Mouse (Mus musculus): ENCODE data around the gene Traf3. TPM values are rescaled to one million over a fixed set of nuclear protein-coding genes. Genes with fewer than 3 reads are reported as not detected.

Traf3 gene
- polyA plus RNA-seq, 1 experiment from 2014 or later = 10.6 TPM

DNA sequence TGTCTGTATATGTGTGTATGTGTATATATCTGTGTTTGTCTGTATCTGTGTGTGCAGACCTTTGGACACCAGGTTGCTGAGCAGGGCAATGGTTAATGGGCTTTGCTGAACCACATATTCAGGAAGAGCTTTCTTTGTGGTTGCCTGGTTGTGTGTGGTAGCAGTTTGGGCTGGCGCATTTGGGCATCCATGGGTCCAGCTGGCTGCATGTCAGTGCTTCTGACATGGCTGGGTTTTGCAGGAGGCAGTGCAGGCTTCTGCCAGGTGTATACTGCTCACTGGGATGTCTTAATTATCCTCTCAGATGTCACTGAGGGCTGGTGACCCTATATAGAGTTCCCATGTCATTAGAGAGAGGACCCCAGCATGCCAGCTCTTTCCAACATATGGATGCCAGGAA, 10.4 kb upstream of the Traf3 start:
- H3K9ac ChIP-seq = no peak overlapping the region
- H3K4me3 ChIP-seq (replicated peaks) = no peak overlapping the region
- no peak overlapping the region for H3K27ac ChIP-seq (replicated peaks)
- no peaks in the 10 kb centered on the region for H3K27me3 ChIP-seq
- no peaks in the 10 kb centered on the region for H3K36me3 ChIP-seq
- H3K9me3 ChIP-seq (replicated peaks) = no peaks in the 10 kb centered on the region
- WGBS = 93% methylated on average over 1 of the region's 1 CpGs
- peaks cover 13% of the 10 kb centered on the region for H3K4me1 ChIP-seq
- no peak overlapping the region for H3K4me2 ChIP-seq (replicated peaks)
- ATAC-seq (ENCODE audit: insufficient number of reproducible peaks, low FRiP score, low TSS enrichment, low read depth) = no peak

DNA sequence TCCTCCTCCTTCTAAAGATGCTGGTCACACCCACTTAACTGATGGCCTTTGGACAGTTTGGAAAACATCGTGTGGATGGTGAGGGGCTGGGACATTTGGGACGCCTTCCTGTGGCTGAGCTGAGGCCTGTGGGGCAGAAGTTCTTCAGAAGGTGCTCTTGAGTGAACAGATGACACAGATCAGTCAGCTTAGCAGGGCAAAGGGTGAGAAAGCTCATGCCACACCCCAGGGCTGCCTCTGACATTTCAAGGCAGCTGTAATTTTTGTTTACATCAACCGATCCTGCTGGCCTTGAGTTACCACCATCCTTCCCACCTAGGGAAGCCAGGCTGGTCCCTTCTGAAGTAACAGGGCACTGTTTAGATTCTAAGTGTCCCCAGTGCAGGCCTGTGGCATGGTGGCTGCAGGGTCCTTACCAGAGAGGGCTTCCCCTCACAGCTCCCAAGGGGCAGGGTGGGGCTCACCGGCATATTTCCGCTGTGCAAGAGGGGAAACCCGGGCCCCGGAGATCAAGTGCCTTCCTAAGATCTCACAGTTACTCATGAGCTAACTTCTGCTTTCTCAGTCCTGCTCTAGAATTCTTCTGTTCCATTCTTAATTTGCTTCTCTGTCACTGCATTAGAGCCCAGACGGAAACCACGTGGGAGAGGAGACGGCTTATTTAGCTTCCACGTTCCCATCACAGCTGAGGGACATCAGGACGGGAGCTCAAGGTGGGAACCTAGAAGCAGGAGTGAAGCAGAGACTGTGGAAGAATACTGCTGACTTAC, 6.3 kb upstream of the Traf3 start:
- 41% methylated on average over 12 of the region's 12 CpGs for WGBS
- peaks cover 28% of the 10 kb centered on the region for H3K4me1 ChIP-seq
- peak overlapping the region; percentile 17; the same call in 1 of the 2 replicates for H3K27ac ChIP-seq (replicated peaks)
- H3K9ac ChIP-seq = no peak overlapping the region
- no peaks in the 10 kb centered on the region for H3K9me3 ChIP-seq (replicated peaks)
- no peaks in the 10 kb centered on the region for H3K36me3 ChIP-seq
- no peak for ATAC-seq (ENCODE audit: insufficient number of reproducible peaks, low FRiP score, low TSS enrichment, low read depth)
- H3K27me3 ChIP-seq = no peaks in the 10 kb centered on the region
- no peak overlapping the region for H3K4me2 ChIP-seq (replicated peaks)
- H3K4me3 ChIP-seq (replicated peaks) = no peak overlapping the region

DNA sequence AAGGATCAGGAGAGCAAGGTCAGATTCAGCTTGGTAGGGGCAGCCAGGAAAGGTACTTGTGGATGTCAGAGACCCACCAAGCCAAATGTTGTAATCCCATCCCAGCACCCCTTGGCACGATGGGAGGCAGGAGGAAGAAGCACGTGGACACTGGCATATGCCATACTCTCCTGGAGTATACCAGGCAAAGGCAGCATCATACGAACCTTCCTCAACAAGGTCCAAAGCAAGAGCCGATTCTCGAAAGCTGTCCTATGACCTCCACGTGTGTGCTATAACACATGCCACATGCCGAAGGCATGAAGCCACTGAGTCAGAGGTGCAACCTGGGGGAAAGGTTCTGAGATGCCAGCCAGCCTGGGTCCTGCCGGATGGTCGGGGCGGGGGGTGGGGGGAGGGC, 5.3 kb upstream of the Traf3 start:
- H3K9ac ChIP-seq = no peak overlapping the region
- H3K27ac ChIP-seq (replicated peaks) = no peak overlapping the region
- H3K27me3 ChIP-seq = no peaks in the 10 kb centered on the region
- peaks cover 32% of the 10 kb centered on the region for H3K4me1 ChIP-seq
- no peak for ATAC-seq (ENCODE audit: insufficient number of reproducible peaks, low FRiP score, low TSS enrichment, low read depth)
- H3K36me3 ChIP-seq = no peaks in the 10 kb centered on the region
- 94% methylated on average over 10 of the region's 10 CpGs for WGBS
- H3K9me3 ChIP-seq (replicated peaks) = no peaks in the 10 kb centered on the region
- no peak overlapping the region for H3K4me2 ChIP-seq (replicated peaks)
- no peak overlapping the region for H3K4me3 ChIP-seq (replicated peaks)

DNA sequence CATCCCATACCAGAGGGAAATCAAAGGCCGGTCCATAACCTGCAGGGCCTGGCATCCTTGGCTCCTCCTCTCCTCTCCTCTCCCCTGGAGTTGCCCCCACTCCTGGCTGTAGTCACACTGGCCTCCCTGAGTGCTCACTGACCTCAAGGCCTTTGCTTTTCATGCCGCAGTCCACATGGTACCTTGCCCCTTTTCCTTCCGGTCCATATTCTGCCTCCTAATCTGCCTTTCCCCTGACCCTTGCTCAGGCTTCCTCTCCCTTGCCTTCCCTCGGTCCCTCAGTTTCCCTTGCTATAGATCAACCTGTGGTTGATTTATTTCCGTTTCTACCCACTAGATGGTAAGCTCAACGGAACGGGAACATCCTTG, 4.2 kb upstream of the Traf3 start:
- no peak for ATAC-seq (ENCODE audit: insufficient number of reproducible peaks, low FRiP score, low TSS enrichment, low read depth)
- Histone ChIP-seq H3K4me1 (peaks cover 32% of the 10 kb centered on the region), H3K9ac (no peak overlapping the region), H3K4me3 (replicated peaks) (peak overlapping the region; percentile 28; the same call in 1 of the 2 replicates), H3K4me2 (replicated peaks) (peak overlapping the region; percentile 42), H3K36me3 (no peaks in the 10 kb centered on the region), H3K27me3 (no peaks in the 10 kb centered on the region), H3K27ac (replicated peaks) (no peak overlapping the region), H3K9me3 (replicated peaks) (no peaks in the 10 kb centered on the region)
- 32% methylated on average over 7 of the region's 7 CpGs for WGBS

DNA sequence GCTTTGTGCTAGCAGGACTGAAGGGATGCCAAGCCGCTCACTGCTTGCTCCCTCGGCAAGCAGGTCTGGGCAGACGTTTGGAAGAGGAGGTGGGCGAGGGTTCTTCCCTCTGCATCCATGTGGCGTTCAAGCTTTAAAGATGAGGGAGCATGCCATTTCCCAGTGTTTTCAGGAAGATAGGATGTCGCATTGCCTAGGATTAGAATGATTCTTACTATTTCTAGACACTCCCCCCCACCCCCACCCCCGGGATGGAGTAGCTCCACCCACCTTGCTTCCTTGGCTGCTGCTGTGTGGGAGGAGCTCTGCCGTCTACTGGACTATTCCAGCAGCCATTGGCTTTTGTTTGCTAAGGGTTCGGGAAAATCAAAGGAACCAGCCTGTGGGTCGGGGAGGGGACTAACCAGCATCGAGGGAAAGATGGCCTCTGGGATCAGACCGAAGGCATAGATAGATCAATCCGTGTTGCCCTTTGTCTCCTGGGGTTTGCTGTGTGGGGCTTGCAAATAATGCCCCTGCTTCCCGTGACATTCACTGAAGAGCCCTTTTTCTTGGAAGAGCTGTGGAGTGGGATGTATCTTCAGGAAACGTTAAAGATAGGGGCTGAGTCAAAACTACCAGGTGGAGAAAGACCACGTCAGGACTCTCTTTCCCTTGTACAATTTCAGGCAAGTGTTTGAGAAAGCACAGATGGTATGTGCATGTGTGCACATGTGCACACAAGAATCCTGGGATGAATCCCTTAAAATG, 3.7 kb upstream of the Traf3 start:
- H3K36me3 ChIP-seq = no peaks in the 10 kb centered on the region
- 0 out of 2 replicates have a peak overlapping the region, but pooled peaks have one; percentile 45 for H3K27ac ChIP-seq (replicated peaks)
- no peak overlapping the region for H3K9ac ChIP-seq
- ATAC-seq (ENCODE audit: insufficient number of reproducible peaks, low FRiP score, low TSS enrichment, low read depth) = peak; percentile 45; the same call in 1 of the 2 replicates
- peaks cover 36% of the 10 kb centered on the region for H3K4me1 ChIP-seq
- H3K4me3 ChIP-seq (replicated peaks) = peak overlapping the region; percentile 28
- H3K9me3 ChIP-seq (replicated peaks) = no peaks in the 10 kb centered on the region
- 6% methylated on average over 16 of the region's 16 CpGs for WGBS
- H3K4me2 ChIP-seq (replicated peaks) = peak overlapping the region; percentile 42
- H3K27me3 ChIP-seq = no peaks in the 10 kb centered on the region

DNA sequence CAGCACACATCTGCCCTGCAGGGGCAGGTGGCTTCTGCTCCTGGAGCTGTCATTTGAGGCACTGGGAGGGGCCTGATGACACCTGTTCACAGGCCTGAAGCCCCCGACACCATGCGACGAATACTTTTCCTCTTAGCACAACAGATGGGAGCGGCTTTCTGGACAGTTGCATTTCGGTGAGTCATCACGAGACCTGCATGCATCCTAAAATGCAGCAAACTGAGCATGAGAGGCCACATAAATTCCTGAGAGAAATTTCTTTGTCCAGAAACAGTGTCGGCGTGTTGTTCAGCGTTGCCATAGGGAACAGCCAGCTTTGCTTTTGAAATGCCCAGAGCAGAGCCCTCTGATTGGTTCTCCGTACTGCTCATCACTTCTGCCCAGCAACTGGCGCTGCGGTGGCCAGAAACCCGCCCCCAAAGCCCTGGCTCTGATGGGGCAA, 1.8 kb upstream of the Traf3 start:
- ATAC-seq (ENCODE audit: insufficient number of reproducible peaks, low FRiP score, low TSS enrichment, low read depth) = peak; percentile 76
- no peak overlapping the region for H3K9ac ChIP-seq
- peak overlapping the region; percentile 88 for H3K27ac ChIP-seq (replicated peaks)
- 6% methylated on average over 13 of the region's 13 CpGs for WGBS
- H3K4me1 ChIP-seq = peaks cover 45% of the 10 kb centered on the region
- H3K9me3 ChIP-seq (replicated peaks) = no peaks in the 10 kb centered on the region
- H3K27me3 ChIP-seq = no peaks in the 10 kb centered on the region
- H3K4me3 ChIP-seq (replicated peaks) = peak overlapping the region; percentile 39
- no peaks in the 10 kb centered on the region for H3K36me3 ChIP-seq
- peak overlapping the region; percentile 60 for H3K4me2 ChIP-seq (replicated peaks)

DNA sequence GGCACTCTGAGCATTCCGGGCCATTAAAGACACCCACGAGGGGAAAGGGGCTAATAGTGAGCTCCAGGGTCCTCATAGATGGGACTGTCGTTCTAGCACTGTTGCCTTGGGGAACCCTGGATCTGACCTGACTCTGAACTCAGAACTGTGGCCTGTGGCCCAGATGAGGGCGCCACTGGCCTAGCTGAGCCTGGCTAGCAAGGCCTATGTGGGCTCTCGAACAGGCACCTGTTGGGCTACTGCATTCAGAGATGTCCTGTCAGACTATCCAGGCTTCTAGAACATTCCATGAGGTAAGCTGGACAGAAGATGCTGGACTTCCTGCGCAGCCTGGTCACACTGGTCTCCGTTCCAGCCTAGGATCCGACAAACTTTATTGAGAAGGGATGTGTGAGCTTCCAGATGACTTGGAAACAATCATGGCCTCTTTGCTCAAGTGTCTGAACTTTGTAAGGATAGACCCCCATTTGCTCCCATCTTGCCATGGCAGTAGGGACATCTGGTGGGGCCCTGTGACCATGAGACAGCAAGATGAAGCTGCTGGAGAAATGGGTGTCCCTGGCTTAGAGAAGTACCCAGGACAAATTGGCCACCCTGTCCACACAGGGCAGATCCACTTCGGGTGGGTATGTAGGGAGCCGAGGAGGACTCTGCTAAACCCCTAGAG, 891 bp upstream of the Traf3 start:
- H3K4me3 ChIP-seq (replicated peaks) = peak overlapping the region; percentile 79; the same call in 1 of the 2 replicates
- H3K36me3 ChIP-seq = no peaks in the 10 kb centered on the region
- H3K4me1 ChIP-seq = peaks cover 38% of the 10 kb centered on the region
- H3K4me2 ChIP-seq (replicated peaks) = peak overlapping the region; percentile 84
- 61% methylated on average over 10 of the region's 10 CpGs for WGBS
- ATAC-seq (ENCODE audit: insufficient number of reproducible peaks, low FRiP score, low TSS enrichment, low read depth) = no peak
- no peaks in the 10 kb centered on the region for H3K9me3 ChIP-seq (replicated peaks)
- peak overlapping the region; percentile 88 for H3K27ac ChIP-seq (replicated peaks)
- H3K27me3 ChIP-seq = no peaks in the 10 kb centered on the region
- no peak overlapping the region for H3K9ac ChIP-seq

DNA sequence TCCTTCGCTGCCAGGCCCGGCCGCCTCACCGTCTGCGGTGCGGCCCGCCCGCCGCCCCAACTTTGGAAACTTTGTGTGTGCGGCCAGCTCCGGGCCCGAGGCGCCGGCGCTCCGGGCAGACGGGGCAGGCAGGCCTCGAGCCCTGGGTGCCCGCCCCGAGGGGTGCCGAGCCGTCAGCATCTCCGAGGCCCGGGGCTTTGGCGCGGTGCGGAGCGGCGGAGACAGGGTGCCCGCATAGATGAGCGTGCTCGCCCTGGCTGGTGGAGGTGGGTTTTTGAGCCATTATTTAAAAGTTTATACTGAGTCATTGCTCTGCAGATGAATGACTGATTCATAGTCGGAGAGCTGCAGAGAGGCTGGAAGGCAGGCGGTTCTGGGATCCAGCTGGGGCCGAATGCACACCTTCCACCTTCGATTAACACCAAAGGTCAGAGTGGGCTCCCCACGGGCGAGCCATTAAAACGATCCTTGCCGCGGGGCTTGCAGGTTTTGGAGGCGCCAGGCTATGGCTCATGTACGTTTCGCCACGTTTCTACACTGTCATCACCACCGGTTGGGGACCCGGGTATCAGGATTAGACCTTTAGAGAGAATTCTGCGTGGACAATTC, 615 bp downstream of the Traf3 start:
- peak overlapping the region; percentile 88 for H3K27ac ChIP-seq (replicated peaks)
- WGBS = under 1% methylated on average over 39 of the region's 48 CpGs
- ATAC-seq (ENCODE audit: insufficient number of reproducible peaks, low FRiP score, low TSS enrichment, low read depth) = peak; percentile 8; the same call in 1 of the 2 replicates
- peak overlapping the region; percentile 79 for H3K9ac ChIP-seq
- H3K9me3 ChIP-seq (replicated peaks) = no peaks in the 10 kb centered on the region
- 0 out of 2 replicates have a peak, but pooled peaks cover 2% of the 10 kb centered on the region for H3K36me3 ChIP-seq
- H3K4me1 ChIP-seq = peaks cover 36% of the 10 kb centered on the region
- H3K4me3 ChIP-seq (replicated peaks) = peak overlapping the region; percentile 79
- no peaks in the 10 kb centered on the region for H3K27me3 ChIP-seq
- H3K4me2 ChIP-seq (replicated peaks) = peak overlapping the region; percentile 84

DNA sequence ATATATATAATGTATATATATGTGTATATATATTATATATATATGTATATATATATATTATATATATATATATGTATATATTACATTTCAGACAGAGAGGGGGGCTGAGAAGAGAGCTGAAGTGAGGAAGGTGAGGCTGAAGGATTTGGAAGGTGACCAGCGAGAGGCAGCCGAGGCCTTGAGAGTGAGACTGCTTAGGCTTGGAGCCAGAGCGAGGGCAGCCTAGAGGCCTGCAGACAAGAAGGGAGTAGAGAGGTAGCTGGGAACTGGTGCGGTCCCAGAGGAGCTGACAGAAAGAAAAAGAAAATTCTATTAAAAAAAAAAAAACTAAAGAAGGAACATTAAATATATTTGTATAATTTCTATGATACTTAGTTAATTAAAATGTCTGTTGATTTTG, 2.7 kb downstream of the Traf3 start:
- no peaks in the 10 kb centered on the region for H3K27me3 ChIP-seq
- no peak overlapping the region for H3K4me3 ChIP-seq (replicated peaks)
- ATAC-seq (ENCODE audit: insufficient number of reproducible peaks, low FRiP score, low TSS enrichment, low read depth) = no peak
- H3K9ac ChIP-seq = no peak overlapping the region
- 0 out of 2 replicates have a peak, but pooled peaks cover 4% of the 10 kb centered on the region for H3K36me3 ChIP-seq
- 84% methylated on average over 4 of the region's 4 CpGs for WGBS
- no peaks in the 10 kb centered on the region for H3K9me3 ChIP-seq (replicated peaks)
- no peak overlapping the region for H3K4me2 ChIP-seq (replicated peaks)
- H3K4me1 ChIP-seq = peaks cover 25% of the 10 kb centered on the region
- no peak overlapping the region for H3K27ac ChIP-seq (replicated peaks)

DNA sequence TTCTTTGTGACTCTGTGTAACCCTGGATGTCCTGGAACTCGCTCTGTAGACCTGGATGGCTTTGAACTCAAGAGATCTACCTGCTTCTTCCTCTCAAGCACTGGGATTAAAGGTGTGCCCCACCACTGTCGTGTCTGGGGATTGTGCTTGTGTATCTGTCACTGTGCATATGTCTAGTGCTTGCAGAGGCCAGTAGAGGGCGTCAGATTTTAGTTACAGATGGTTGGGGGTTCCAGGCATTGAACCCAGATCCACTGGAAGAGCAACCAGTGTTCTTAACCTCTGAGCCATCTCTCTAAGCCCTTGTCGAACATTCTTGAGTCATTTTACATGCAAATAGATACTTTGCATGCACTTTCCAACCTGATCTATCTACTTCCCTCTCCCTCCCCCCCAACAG, 12.6 kb downstream of the Traf3 start:
- Histone ChIP-seq H3K9me3 (replicated peaks) (no peaks in the 10 kb centered on the region), H3K9ac (no peak overlapping the region), H3K27me3 (no peaks in the 10 kb centered on the region), H3K36me3 (no peaks in the 10 kb centered on the region), H3K27ac (replicated peaks) (no peak overlapping the region), H3K4me3 (replicated peaks) (no peak overlapping the region), H3K4me2 (replicated peaks) (no peak overlapping the region), H3K4me1 (no peaks in the 10 kb centered on the region)
- 77% methylated on average over 4 of the region's 4 CpGs for WGBS
- ATAC-seq (ENCODE audit: insufficient number of reproducible peaks, low FRiP score, low TSS enrichment, low read depth) = no peak

DNA sequence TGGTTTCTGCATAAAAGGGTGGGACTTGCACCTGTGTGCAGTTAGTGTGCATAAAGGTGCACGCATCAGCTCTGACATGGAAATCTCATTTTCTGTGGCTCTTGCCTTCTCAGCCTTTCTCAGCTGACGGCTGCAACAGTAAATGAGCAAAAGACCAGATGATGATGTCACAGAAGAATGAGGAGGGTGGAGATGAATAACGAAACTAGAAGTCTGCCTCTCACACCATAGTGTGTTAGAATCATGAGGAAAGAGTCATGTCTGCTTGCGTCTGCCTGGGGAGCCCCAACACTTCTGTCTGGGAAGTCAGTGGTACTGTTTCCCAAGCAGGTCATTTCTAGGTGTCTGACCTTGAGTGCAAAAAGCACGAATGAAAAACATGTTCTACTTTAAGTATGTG, 15.7 kb downstream of the Traf3 start:
- Histone ChIP-seq H3K27ac (replicated peaks) (no peak overlapping the region), H3K4me1 (0 out of 2 replicates have a peak, but pooled peaks cover 2% of the 10 kb centered on the region), H3K4me3 (replicated peaks) (no peak overlapping the region), H3K4me2 (replicated peaks) (no peak overlapping the region), H3K9ac (no peak overlapping the region), H3K36me3 (no peaks in the 10 kb centered on the region), H3K27me3 (no peaks in the 10 kb centered on the region), H3K9me3 (replicated peaks) (no peaks in the 10 kb centered on the region)
- ATAC-seq (ENCODE audit: insufficient number of reproducible peaks, low FRiP score, low TSS enrichment, low read depth) = no peak
- 79% methylated on average over 5 of the region's 5 CpGs for WGBS
